Mouse (Mus musculus): Measurements from ENCODE around the gene Mitf. TPM values are rescaled to one million over a fixed set of nuclear protein-coding genes. Genes with fewer than 3 reads are reported as not detected.

Gene Mitf
- polyA plus RNA-seq, 1 experiment = 2.6 TPM

DNA sequence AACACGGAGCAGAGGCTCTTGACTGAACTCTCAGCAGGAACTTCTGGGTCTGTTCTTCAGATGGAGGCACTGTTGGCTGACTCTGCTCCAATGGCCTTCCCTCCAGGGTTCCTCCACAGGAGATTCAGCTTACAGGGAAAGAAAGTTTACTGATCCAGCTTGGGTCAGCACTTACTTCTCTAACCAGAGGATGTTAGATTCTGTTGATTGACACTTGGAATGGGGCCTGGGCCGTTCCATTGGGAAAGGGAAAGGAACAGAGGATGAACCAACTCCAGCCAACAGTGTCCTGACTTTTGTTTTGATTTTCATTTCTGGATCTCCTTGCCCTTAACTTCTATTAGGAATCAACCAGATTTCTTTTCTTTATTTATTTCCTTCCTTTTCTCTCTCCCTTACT lies 11.7 kb upstream of the Mitf start:
- H3K4me1 ChIP-seq (ENCODE audit: control insufficient read depth, insufficient read depth, insufficient read length) = no peaks in the 10 kb centered on the region
- WGBS = 75% methylated on average over 2 of the region's 2 CpGs

GRCm38 (mm10) chr6:97800615-97801014 lies 6.2 kb upstream of the Mitf start:
- TF ChIP-seq POLR2A (IDR thresholded peaks at IDR 0.05; ENCODE audit: low read depth, low read length) (no peak), CTCF (IDR thresholded peaks at IDR 0.05; ENCODE audit: extremely low read depth, insufficient read depth, insufficient read length, insufficient replicate concordance) (no peak)
- no peak overlapping the region for H3K27ac ChIP-seq (ENCODE audit: insufficient read depth, low read length)
- H3K4me1 ChIP-seq (ENCODE audit: control insufficient read depth, insufficient read depth, insufficient read length) = no peaks in the 10 kb centered on the region
- no peak for DNase-seq (ENCODE audit: low read depth in 1 of 2, low spot score in 2 of 2)
- 82% methylated on average over 2 of the region's 2 CpGs for WGBS
- H3K27me3 ChIP-seq (ENCODE audit: control insufficient read depth, insufficient read depth, low read length) = no peaks in the 10 kb centered on the region
- no peaks in the 10 kb centered on the region for H3K36me3 ChIP-seq (ENCODE audit: control insufficient read depth, insufficient read depth, low read length)
- H3K4me3 ChIP-seq (ENCODE audit: extremely low read depth, insufficient read depth, insufficient read length) = no peak overlapping the region

More for the DNA sequence above, 11.7 kb upstream of the Mitf start:
- no peak overlapping the region for H3K4me3 ChIP-seq (ENCODE audit: extremely low read depth, insufficient read depth, insufficient read length)
- H3K36me3 ChIP-seq (ENCODE audit: control insufficient read depth, insufficient read depth, low read length) = no peaks in the 10 kb centered on the region
- no peak overlapping the region for H3K27ac ChIP-seq (ENCODE audit: insufficient read depth, low read length)
- no peaks in the 10 kb centered on the region for H3K27me3 ChIP-seq (ENCODE audit: control insufficient read depth, insufficient read depth, low read length)
- no peak for TF ChIP-seq POLR2A (IDR thresholded peaks at IDR 0.05; ENCODE audit: low read depth, low read length)
- TF ChIP-seq CTCF (IDR thresholded peaks at IDR 0.05; ENCODE audit: extremely low read depth, insufficient read depth, insufficient read length, insufficient replicate concordance) = no peak
- DNase-seq (ENCODE audit: low read depth in 1 of 2, low spot score in 2 of 2) = no peak

DNA sequence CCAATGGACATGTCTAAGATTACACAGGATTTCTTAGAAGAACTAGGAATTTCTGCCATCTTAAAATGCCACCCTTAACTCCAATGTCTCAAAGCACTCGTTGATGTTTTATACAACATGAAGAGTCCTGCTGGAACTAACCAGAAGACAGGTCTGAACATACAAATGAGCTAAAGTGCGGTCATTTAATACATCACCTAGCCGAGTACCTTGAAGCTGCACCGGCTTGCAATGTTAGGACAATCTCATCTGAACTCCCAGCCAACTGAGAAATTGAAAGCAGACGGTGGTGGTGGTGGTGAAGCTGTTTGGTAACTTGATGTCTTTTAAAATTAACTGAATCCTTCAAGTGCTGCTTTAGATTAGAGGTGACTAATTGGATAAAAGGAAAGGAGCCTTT lies 801 bp upstream of the Mitf start:
- no peaks in the 10 kb centered on the region for H3K36me3 ChIP-seq (ENCODE audit: control insufficient read depth, insufficient read depth, low read length)
- H3K27ac ChIP-seq (ENCODE audit: insufficient read depth, low read length) = no peak overlapping the region
- 38% methylated on average over 5 of the region's 5 CpGs for WGBS
- no peaks in the 10 kb centered on the region for H3K27me3 ChIP-seq (ENCODE audit: control insufficient read depth, insufficient read depth, low read length)
- DNase-seq (ENCODE audit: low read depth in 1 of 2, low spot score in 2 of 2) = no peak
- TF ChIP-seq POLR2A (IDR thresholded peaks at IDR 0.05; ENCODE audit: low read depth, low read length) (no peak), CTCF (IDR thresholded peaks at IDR 0.05; ENCODE audit: extremely low read depth, insufficient read depth, insufficient read length, insufficient replicate concordance) (no peak)
- no peaks in the 10 kb centered on the region for H3K4me1 ChIP-seq (ENCODE audit: control insufficient read depth, insufficient read depth, insufficient read length)
- H3K4me3 ChIP-seq (ENCODE audit: extremely low read depth, insufficient read depth, insufficient read length) = no peak overlapping the region; the same call in 1 of the 2 replicates

DNA sequence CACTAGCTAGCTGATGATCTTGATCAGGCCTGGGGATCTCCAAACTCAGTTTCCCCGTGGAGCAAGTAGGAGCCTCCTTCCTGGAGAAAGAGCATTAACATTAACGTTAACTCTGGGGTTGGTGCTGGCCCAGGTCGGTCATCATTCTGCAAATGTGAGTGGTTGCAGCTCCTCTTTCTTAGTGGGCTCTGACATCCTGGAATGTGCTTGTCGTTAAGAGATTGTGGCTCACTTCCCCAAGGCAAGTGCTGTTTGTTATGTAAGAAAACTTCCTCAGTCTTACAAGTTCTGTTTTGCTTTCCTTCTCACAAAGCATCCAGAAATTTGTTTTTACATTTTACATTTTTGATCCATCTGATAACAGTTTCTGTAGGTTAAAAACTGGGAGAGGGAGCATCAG lies 7.3 kb downstream of the Mitf start:
- no peak overlapping the region for H3K27ac ChIP-seq (ENCODE audit: insufficient read depth, low read length)
- DNase-seq (ENCODE audit: low read depth in 1 of 2, low spot score in 2 of 2) = no peak
- no peaks in the 10 kb centered on the region for H3K4me1 ChIP-seq (ENCODE audit: control insufficient read depth, insufficient read depth, insufficient read length)
- WGBS = 15% methylated on average over 4 of the region's 4 CpGs
- TF ChIP-seq CTCF (IDR thresholded peaks at IDR 0.05; ENCODE audit: extremely low read depth, insufficient read depth, insufficient read length, insufficient replicate concordance) (no peak), POLR2A (IDR thresholded peaks at IDR 0.05; ENCODE audit: low read depth, low read length) (no peak)
- no peak overlapping the region for H3K4me3 ChIP-seq (ENCODE audit: extremely low read depth, insufficient read depth, insufficient read length)
- H3K36me3 ChIP-seq (ENCODE audit: control insufficient read depth, insufficient read depth, low read length) = no peaks in the 10 kb centered on the region
- no peaks in the 10 kb centered on the region for H3K27me3 ChIP-seq (ENCODE audit: control insufficient read depth, insufficient read depth, low read length)

DNA sequence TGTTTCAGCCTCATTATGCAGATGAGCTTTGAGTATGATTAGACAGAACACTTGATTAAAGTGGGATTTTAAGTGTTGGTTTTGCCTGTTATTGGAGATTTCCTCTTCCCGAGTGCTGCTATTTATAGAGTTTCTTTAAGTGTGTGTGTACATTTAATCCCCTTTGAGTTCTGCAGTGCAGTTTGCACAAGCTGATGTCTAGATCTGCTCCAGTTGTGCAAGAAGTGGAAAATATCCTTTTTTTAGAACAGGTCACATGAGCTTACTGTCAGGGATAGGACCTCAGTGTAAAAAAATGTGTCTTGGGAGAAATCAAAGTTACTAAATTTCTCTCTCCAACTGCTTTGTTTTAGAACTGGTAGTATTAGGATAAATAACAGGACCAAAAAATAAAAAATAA lies 8.9 kb downstream of the Mitf start:
- Histone ChIP-seq H3K4me3 (ENCODE audit: extremely low read depth, insufficient read depth, insufficient read length) (no peak overlapping the region), H3K27me3 (ENCODE audit: control insufficient read depth, insufficient read depth, low read length) (no peaks in the 10 kb centered on the region), H3K4me1 (ENCODE audit: control insufficient read depth, insufficient read depth, insufficient read length) (no peaks in the 10 kb centered on the region), H3K27ac (ENCODE audit: insufficient read depth, low read length) (no peak overlapping the region), H3K36me3 (ENCODE audit: control insufficient read depth, insufficient read depth, low read length) (no peaks in the 10 kb centered on the region)
- TF ChIP-seq POLR2A (IDR thresholded peaks at IDR 0.05; ENCODE audit: low read depth, low read length) = no peak
- no peak for TF ChIP-seq CTCF (IDR thresholded peaks at IDR 0.05; ENCODE audit: extremely low read depth, insufficient read depth, insufficient read length, insufficient replicate concordance)
- DNase-seq (ENCODE audit: low read depth in 1 of 2, low spot score in 2 of 2) = no peak
- WGBS = 72% methylated on average over 1 of the region's 1 CpGs

DNA sequence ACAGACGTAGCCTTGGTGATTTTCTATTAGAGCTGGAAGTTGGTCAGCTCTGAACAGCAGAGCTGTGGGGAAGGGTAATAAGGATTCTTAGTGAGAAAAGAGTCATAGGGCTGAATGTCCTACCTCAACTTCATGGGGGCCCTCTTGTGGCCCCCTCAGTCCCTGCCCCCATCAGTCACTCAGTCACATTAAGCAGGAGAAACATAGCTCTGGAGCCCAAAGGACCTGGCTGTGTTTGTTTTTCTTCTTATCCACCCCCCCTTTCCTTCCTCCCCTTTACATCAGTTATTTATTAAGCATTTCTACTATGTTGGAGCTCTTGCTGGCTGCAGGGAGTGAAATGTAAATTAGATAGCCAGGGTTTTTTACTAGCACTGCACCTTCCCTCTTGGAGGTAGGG lies 10.0 kb downstream of the Mitf start:
- Histone ChIP-seq H3K27ac (ENCODE audit: insufficient read depth, low read length) (no peak overlapping the region), H3K4me3 (ENCODE audit: extremely low read depth, insufficient read depth, insufficient read length) (no peak overlapping the region), H3K4me1 (ENCODE audit: control insufficient read depth, insufficient read depth, insufficient read length) (no peaks in the 10 kb centered on the region), H3K36me3 (ENCODE audit: control insufficient read depth, insufficient read depth, low read length) (no peaks in the 10 kb centered on the region), H3K27me3 (ENCODE audit: control insufficient read depth, insufficient read depth, low read length) (no peaks in the 10 kb centered on the region)
- DNase-seq (ENCODE audit: low read depth in 1 of 2, low spot score in 2 of 2) = no peak
- WGBS = 82% methylated on average over 1 of the region's 1 CpGs
- TF ChIP-seq CTCF (IDR thresholded peaks at IDR 0.05; ENCODE audit: extremely low read depth, insufficient read depth, insufficient read length, insufficient replicate concordance) (no peak), POLR2A (IDR thresholded peaks at IDR 0.05; ENCODE audit: low read depth, low read length) (no peak)

- Histone ChIP-seq H3K36me3 (ENCODE audit: control insufficient read depth, insufficient read depth, low read length) (no peaks in the 10 kb centered on the region), H3K27ac (ENCODE audit: insufficient read depth, low read length) (no peak overlapping the region), H3K4me3 (ENCODE audit: extremely low read depth, insufficient read depth, insufficient read length) (no peak overlapping the region), H3K4me1 (ENCODE audit: control insufficient read depth, insufficient read depth, insufficient read length) (no peaks in the 10 kb centered on the region), H3K27me3 (ENCODE audit: control insufficient read depth, insufficient read depth, low read length) (no peaks in the 10 kb centered on the region)
- TF ChIP-seq POLR2A (IDR thresholded peaks at IDR 0.05; ENCODE audit: low read depth, low read length) = no peak
- no peak for TF ChIP-seq CTCF (IDR thresholded peaks at IDR 0.05; ENCODE audit: extremely low read depth, insufficient read depth, insufficient read length, insufficient replicate concordance)
- WGBS = 40% methylated on average over 6 of the region's 6 CpGs
- DNase-seq (ENCODE audit: low read depth in 1 of 2, low spot score in 2 of 2) = no peak
Observed at GRCm38 (mm10) chr6:97818128-97818527, 11.3 kb downstream of the Mitf start.
